Mouse (Mus musculus): ENCODE data around the gene Prima1.

GRCm38 (mm10) chr12:103192996-103193395, 49.0 kb downstream of the Prima1 start:
- TF ChIP-seq CTCF (IDR thresholded peaks at IDR 0.05; ENCODE audit: low read depth, low read length) (no peak), POLR2A (IDR thresholded peaks at IDR 0.05; ENCODE audit: borderline replicate concordance, low read depth, low read length) (no peak)
